Mouse (Mus musculus): ENCODE measurements around the gene Spib.

Gene Spib

DNA sequence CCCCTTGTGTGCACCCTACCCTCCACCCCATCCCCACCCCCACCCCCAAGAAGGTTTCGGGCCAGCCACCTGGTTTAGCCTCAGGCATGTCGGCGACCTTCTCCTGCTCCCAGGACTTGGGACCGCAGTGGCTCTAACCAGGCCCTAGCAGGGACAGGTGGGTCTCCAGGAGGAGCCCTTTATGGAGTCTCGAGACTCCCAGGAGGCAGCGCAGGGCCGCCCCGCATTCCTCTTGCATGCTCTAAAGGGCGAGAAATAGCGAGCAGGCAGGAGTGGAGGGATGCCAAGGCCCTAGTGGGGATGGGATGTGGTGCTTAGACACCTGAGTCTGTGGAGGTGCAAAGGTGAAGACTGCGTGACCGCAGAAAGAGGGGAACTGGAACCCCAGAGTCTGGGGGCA lies 7.4 kb downstream of the Spib start, which contains the start of gene Mybpc2:
Gene Mybpc2 (minus strand): TSS at position 155 of the 400 bp plus-strand sequence.
- no peak for DNase-seq

DNA sequence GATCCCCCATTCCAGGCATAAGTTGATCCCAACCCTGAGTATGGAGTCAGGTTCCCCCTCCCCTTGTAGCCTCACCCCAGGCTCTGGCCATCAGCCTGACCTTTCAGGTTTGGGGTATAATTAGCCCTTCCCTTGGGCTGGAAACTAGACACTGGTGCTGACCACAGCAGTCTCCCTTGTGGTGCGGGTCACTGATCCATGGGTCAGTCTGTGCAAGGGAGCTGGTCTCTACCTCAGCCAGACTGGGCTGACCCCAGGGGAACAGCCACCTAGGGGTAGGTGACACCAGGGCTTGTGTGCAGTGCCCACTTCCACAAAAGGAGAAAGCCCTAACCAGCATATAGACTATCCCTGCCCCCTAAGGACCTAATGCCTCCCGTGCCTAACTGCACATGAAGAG lies 8.8 kb downstream of the Spib start:
- no peak for DNase-seq

DNA sequence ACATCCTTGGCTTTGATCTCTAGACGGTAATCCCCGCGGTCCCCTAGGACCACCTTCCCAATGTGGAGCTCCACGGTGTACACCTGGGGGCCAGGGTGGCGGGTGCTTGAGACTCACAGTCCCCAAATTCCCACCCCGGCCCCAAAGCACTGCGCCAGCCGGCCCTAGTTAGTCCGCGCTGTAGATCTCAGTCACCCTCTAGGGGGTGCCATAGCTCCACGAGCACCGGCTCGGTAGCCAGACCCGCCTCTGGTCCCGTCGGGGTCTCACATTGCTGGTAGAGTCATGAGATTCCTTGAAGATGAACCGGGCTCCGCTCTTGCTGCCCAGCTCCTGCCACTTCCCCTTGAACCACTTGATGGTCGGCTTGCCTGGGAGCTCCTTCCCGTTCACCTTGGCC lies 10.2 kb downstream of the Spib start:
- peak; percentile 71 for DNase-seq

DNA sequence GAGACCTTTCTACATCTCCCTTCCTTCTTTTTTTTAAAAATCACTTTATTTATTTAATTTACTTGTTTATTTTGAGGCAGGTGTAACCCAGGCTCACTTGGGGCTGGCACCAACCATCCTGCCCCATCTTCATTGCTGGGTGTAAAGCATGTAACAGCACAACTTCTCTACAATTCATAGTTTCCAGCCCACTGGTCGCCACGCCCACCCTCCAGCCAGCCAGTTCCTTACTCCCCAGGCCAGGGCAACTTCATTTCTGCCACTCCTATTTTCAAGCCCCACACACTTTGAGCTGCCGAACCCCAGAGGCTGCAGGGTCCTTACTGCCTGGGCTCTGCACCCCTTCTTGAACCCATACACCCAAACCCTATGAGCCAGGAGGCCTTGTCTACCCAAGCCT lies 10.9 kb downstream of the Spib start:
- no peak for DNase-seq

DNA sequence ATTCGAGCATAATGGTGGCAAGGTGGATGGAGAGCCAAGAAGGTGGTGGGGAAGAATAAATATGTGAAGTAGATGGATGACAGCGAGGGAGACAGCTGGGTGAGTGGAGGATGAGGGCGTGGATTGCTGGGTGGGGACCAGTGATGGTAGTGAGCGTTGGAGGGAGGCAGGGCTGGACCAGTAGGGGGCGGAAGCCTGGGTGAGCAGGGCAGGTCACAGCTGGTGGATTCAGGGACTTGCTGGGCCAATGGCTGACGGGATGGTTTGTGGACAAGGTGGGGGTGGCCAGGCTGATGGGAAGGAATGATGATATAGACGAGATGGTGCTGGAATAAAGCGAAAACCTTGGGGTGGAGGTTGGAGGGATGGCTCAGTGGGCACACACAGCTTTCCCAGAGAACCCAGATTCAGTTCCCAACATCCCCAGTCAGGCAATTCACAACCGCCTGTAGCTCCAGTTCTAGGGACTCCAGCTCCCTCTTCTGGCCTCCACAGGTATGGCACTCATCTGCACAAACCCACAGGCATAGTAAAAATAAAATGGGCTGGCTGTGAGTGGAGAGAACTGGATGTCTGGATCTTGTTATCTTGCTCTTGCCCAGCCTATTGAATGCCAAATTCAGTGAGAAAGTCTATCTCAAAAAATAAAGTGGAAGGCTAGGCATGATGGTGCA lies 12.5 kb downstream of the Spib start:
- no peak for DNase-seq

DNA sequence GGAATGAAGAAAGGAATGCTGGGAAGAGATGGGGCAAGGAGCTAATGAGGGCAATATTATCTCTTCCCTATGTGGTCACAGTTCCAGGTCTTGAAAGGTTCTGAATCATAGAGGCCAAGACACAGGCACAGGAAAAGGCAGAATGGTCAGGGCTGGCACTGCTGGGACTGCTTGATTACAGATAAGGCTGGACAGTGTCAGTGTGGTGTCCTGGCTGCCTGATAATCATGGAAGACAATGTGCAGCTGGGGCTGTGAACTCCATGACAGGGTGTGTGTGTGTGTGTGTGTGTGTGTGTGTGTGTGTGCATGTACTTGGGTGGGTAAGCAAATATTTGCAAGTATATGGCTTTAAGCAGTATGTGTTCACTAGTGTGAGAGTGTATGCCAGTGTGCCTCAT lies 24.4 kb downstream of the Spib start:
- DNase-seq: no peak

DNA sequence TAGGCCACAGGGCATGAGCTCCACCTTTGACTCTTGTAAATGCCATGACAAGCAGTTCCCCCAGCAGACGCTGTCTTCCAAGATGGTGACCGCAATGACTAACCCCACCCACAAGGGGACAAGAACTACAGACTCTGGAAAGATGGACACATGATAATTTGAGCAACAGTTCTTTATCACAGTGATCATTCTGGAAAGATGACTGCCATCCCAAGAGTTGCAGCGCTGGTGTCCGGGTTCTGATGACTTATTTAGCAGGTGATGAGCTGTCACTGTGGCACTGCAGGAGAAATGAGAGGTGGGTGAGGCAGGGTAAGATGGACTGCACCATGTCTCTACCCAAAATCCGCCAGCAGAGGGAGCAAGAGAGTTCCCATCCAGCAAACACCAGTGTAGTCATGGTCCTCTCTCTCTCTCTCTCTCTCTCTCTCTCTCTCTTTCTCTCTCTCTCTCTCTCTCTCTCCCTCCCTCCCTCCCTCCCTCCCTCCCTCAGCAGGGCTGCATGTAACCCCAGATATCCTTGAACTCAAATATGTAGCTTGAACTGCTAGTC lies 30.2 kb downstream of the Spib start:
- DNase-seq: no peak

DNA sequence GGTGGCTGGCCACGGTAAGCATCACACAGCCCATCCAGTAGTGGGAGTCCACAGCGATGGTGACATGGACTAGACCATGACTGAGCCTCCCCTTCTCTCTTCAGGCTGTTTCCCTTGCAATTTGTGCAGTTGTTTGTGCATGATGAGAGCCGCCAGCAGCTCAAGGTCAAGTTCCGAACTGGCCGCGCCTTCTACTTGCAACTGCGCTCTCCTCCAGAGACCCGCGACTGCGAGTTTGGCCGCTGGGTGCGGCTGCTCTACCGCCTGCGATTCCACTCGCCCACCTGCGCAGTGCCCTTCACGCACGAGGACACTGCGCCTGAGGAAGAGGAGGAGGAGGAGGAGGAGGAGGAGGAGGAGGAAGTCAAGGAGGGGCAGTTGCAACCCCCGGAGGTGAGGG lies 31.8 kb downstream of the Spib start:
- DNase-seq: no peak

DNA sequence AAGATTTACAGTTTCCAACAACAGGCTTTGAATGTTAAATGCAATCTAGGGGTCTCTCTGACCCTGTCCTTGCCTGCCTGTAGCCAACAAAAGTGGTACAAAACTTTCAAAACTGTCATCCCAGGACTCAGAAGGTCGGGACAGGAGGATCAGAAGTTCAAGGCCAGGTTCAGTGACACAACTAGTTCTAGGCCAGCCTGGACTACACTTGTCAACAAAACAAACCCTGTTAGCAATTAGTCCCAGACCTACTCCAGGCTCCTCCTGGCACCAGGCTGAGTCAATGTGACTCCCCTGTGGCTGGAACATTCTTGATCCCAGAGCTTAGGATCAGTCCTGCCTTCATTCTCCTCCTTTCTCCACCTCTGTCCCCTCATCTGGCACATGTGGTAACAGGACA lies 32.9 kb downstream of the Spib start:
- DNase-seq: no peak

DNA sequence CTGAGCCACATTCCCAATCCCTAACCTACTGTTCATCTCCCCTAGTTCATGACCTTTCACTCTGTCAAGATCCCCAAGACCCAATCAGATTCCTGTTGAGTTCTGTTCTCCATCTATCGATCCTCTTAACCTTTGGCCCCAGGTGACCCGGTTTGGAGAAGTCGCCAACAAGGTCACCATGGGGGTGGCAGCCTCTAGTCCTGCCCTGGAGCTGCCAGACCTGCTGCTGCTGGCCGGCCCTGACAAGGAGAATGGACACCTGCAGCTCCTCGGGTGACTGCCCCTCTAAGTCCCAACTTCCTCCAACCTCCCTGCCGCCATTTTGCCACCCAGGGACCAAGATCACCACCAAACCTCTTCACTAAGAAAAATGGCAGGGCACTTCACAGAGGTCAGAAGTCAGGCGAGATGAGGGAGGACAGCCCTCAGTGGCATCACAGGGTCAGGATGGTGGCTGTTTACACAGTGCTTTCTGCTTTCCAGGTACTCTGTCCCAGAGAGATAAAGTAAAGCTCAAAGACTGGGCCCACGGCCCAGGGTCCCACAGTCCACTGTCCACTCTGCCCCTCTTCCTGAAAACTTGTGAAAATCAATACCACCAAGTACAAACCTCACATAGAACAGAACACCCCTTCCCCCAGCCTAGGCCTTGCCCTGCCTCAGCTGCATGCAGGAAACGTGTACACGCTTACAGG lies 34.4 kb downstream of the Spib start:
- DNase-seq: peak; percentile 58

DNA sequence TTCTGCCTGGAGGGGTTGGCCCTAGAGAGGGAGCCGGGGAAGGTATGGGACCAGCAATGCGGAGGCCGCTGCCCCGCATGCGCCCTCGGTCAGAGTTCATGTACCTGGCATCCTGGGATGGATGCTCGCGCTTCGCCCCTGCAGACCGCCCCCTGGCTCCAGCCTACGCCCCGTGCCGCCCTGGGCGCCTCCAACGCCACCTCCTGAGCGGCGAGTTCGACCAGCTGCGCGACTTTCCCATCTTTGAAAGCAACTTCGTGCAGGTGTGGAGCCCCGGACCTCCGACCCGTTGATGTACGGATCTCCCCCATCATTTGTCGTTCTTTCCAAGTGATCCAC lies 35.1 kb downstream of the Spib start:
- DNase-seq: no peak

DNA sequence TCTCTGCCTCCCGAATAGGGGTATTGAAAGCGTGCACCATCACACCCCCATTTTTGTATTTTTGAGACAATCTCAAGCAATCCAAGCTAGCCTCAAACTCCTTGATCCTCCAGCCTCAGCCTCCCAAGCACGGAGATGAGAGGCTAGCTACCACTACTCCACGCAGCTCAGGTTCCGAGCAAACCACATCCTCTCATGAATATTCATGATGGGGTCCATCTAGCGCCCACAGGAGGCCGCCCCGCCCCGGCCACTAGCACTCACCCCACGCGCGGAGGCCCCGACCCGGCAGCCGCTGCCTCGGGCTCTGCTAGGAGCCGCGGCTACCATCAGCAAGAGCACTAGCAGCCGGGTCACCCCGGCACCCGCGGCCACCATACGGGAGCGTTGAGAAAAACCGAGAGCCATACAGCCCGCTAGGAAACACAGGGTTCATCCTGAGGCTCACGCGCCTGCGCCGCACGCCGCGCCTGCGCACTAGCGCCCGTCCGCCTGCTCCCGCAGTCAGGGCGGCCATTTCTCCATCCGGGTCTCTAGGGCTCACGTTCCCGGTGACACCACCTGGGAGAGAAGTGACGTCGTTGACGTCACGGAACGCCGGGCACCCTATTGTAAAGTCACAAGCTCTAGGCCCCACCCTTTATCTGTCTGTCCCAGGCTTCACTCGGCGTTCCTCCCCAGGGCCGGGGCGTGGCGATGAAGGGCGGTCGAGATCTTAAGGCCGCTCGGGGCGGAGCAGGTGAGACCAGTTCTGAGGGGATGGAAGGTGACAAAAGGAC lies 35.7 kb downstream of the Spib start, which contains the start of the genes Emc10 and Fam71e1:
Gene Emc10 (minus strand): TSS at position 538 of the 779 bp plus-strand sequence.
Gene Fam71e1 (plus strand): TSS at position 590 of the 779 bp plus-strand sequence.
- peak; percentile 100 for DNase-seq

DNA sequence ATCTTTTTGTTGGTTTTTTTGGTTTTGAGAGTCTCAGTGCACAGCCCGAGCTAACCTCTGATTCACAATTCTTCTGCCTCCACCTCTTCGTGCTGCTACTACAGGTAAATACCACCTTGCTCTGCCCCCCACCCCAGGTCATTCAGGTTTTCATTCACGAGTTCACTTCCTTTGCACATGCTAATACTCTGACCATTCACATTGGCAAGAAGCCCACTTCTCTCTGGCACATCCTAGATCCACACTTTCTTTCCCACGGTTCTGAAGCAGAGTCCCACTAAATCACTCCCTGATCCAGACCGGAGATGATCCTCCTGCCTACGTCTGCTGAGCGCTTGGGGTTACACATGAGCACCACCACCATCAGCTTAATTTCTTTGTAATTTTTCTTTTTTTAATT lies 36.8 kb downstream of the Spib start:
- DNase-seq: peak; percentile 62

DNA sequence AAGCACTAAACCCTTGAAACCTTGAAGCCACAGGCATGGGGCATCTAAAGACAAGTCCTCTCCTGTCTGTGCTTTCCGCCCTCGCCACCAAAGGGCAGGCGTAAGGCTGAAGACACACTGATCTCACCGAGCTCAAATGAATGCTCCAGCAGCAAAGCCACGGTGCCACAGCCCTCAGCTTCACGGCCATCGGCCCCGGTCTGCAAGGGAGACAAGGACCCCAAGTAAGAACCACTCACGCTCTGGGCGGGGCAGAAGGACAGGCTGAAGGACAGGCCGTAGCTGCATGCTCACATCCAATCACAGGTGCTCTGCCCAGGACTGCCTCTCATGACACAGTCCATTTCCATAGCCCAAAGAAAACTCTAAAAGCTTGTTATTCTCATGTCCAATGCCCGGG lies 37.2 kb downstream of the Spib start:
- DNase-seq: peak; percentile 46

DNA sequence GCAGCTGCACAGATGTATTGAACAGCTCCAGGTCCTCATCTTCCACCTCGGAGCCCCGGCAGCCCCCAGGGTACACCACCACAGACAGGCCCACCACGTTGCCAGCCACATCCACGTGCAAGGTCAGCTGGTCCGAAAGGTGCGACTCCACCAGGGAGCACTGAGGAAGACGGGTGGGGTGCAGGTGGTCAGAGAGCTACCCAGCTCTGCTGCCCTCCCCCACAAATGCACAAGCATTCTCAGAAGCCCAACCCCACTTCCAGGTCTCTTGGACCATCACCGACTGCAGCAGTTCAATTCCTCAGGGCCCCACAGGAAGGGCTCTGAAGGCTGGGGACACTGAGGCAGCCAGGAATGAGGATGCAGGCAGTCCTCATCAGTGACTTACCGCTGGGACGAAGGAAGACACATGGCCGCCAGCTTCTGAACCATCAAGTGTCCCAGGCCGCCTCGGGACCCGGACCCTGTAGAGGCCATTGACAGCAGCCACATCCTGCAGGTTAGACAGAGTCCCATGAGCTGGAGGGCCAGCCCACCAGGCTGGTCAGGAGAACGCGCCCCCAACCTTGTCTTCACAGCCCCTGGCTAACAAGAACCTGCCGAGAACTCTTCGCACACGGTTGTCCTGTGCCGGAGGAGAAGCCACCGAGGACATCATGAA lies 39.6 kb downstream of the Spib start:
- DNase-seq: peak; percentile 31

DNA sequence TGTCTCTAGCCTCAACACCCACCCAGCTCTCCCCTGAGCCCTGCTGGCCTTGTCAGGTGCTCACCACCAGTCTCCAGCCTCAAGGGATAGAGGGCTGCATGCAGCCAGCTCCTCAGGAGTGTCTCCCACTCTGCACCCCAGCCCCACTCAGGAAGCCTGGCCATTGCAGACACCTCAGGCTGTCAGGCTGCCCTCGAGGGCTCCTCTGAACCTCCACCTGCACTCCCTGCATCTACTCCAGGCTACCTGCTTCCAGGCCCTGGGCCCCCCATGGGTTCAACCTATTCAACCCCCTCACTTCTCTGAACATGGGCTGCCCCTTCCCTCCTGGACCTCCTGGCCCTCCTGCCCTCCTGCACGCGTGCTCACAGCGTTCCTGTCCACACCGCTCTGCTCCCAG lies 40.5 kb downstream of the Spib start:
- no peak for DNase-seq

DNA sequence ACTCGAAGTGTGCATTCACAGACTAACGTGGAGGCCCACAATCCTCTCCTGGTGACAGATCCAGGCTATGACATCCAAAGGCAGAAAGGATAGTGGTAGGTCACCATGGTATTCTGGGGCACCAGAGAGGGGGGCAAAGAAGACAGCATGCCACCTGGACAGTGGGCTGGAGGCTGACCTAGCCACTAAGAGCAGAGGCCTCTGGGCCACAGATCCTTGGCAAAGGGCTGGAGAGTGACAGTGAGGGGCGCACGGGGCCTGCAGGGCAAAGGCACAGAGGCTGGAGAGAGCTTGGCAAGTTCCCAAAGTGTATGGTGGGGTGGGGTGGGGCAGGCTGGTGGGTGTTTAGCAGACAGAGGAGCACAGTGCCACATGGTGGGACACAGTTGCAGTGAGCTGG lies 41.6 kb downstream of the Spib start:
- DNase-seq: no peak

DNA sequence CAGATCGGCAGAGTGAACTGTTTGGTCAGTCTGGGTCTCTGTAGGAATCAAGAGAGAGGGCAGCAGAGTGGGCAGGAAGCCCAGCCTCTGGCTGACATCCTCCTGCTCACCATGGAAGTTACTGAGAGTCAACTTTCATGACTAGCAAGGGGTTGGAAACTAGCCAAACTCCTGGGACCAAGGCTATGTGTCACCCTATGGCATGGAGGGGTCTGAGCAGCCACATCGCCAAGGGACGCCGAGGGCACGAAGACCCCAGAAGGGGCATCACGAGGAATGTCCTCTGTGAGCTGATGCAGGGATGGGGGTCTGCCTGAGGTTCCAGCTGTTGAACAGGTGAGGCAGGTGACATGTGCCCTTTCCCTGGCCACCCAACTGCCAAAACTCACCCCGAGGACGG lies 43.3 kb downstream of the Spib start:
- DNase-seq: peak; percentile 38

DNA sequence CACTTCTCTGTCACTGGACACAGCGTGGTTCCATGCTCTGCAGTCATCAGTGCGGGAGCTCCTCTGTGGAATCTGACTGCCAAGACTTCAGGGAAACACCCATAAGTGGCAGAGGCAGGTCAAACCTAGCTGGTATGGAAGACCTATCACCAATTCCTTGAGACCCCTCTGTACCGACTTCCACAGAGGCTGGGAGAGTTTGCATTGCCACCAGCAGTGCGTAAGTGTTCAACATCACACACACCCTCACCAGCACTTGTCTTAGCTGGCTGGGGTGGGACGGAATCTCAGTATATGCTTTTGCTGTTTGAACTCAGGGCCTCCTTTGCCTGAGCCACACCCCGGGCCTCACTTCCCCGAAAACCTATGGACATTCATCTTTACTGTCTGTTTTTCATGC lies 43.9 kb downstream of the Spib start:
- no peak for DNase-seq

DNA sequence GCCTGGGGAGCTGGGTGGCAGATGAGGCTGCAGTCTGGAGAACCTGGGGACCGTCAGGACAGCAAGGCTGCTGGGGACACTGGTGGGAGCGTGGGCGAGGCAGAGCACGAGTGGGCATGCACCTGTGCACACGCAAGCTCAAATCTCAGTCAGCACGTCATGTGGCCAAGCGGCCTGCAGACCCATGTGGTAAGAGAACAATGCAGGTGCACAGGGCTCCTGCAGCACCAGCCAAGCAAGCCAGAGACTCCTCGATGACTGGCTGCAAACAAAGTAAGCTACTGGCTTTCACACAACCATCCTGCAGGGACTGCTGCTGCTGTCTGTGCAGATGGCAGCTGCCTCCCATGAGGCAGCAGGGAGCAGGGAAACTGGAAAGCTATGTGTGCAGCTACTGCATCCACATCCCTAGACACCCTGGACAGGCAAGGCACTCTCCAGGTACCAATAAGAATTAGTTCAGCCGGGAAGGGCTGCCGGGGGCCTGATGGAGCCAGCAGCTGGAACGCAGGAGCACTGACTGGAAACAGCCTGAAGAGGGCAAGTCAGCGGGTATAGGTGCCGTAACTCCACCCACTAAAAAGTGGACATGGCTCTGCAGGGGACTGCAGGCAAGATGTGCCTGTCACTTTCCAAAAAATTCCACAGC lies 44.8 kb downstream of the Spib start:
- no peak for DNase-seq

DNA sequence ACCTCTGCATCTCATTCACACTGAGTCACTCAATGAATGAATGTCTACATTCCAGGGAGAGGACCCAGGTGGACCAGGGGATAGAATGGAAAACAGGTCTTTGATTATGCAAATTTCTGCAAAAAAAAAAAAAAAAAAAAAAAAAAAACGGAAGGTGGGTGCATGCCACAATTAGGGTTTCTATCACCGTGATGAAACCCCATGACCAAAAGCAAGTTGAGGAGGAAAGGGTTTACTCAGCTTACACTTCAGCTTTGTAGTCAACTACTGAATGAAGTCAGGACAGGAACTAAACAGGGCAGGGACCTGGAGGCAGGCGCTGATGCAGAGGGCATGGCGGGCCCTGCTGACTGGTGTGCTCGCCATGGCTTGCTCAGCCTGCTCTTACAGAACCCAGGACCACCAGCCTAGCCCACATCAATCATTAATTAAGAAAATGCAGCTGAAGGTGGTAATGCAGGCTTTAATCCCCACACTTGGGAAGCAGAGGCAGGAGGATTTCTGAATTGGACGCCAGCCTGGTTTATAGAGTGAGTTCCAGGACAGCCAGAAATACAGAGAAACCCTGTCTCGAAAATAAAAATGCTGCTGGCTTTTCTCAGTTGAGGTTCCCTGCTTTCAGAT lies 46.2 kb downstream of the Spib start:
- no peak for DNase-seq

Measured in cerebellum, adult 9-10 months (tissue).